Mouse (Mus musculus) embryonic fibroblast, embryonic 13.5 days (primary cell): ENCODE measurements at regions not wholly inside any gene's neighbourhood (a gene's known extent, or its start where the extent isn't known, plus 50 kb on each side); places are given as distances from the start of the nearest gene placed in this dataset.

Source experiments
- H3K27ac ChIP-seq: 2 replicates; pipeline ENCODE4 v1.5.1; 2012; ENCODE audit warnings: low read length, control low read depth, inconsistent platforms; ENCODE audit not compliant: insufficient read depth
- H3K4me1 ChIP-seq: 2 replicates; pipeline ENCODE4 v1.6.1; 2011; ENCODE audit warnings: low read length; ENCODE audit not compliant: control insufficient read depth, insufficient read depth
- H3K4me3 ChIP-seq: 2 replicates; pipeline ENCODE4 v1.5.1; 2011; ENCODE audit warnings: mild to moderate bottlenecking, control low read depth, low read length; ENCODE audit not compliant: insufficient read depth
- CTCF ChIP-seq: IDR thresholded peaks from 2 replicates; pipeline ENCODE4 v1.5.1; 2011; ENCODE audit warnings: mild to moderate bottlenecking, control low read depth, low read length, moderate library complexity, borderline replicate concordance; ENCODE audit not compliant: insufficient read depth
- POLR2A ChIP-seq: IDR thresholded peaks from 2 replicates; pipeline ENCODE4 v1.6.1; 2011; ENCODE audit warnings: low read depth, mild to moderate bottlenecking, control low read depth, low read length, moderate library complexity

- no peaks in the 10 kb centered on the region for H3K4me1 ChIP-seq
- no peak for TF ChIP-seq CTCF
- TF ChIP-seq POLR2A = no peak
- no peak overlapping the region for H3K27ac ChIP-seq
- no peak overlapping the region for H3K4me3 ChIP-seq
These were observed 295.7 kb upstream of the Slc24a5 start for GRCm38 (mm10) chr2:124772055-124772708.

GRCm38 (mm10) chr2:124775737-124776136 lies 292.2 kb upstream of the Slc24a5 start:
- no peak overlapping the region for H3K4me3 ChIP-seq
- no peaks in the 10 kb centered on the region for H3K4me1 ChIP-seq
- no peak overlapping the region for H3K27ac ChIP-seq
- TF ChIP-seq CTCF = no peak

GRCm38 (mm10) chr2:124792633-124793036 lies 275.3 kb upstream of the Slc24a5 start:
- TF ChIP-seq POLR2A (no peak), CTCF (no peak)
- Histone ChIP-seq H3K27ac (no peak overlapping the region), H3K4me3 (no peak overlapping the region), H3K4me1 (no peaks in the 10 kb centered on the region)

GRCm38 (mm10) chr2:124811709-124812108 lies 256.2 kb upstream of the Slc24a5 start:
- Histone ChIP-seq H3K27ac (no peak overlapping the region), H3K4me1 (no peaks in the 10 kb centered on the region), H3K4me3 (no peak overlapping the region)
- TF ChIP-seq POLR2A (no peak), CTCF (no peak)

- TF ChIP-seq CTCF (no peak), POLR2A (no peak)
- no peak overlapping the region for H3K27ac ChIP-seq
- no peaks in the 10 kb centered on the region for H3K4me1 ChIP-seq
- no peak overlapping the region for H3K4me3 ChIP-seq
These were observed 251.1 kb upstream of the Slc24a5 start for GRCm38 (mm10) chr2:124816814-124817213.

GRCm38 (mm10) chr2:124819846-124820245 lies 248.1 kb upstream of the Slc24a5 start:
- TF ChIP-seq CTCF = no peak
- TF ChIP-seq POLR2A = no peak
- Histone ChIP-seq H3K4me1 (no peaks in the 10 kb centered on the region), H3K4me3 (no peak overlapping the region), H3K27ac (no peak overlapping the region)

- no peak overlapping the region for H3K27ac ChIP-seq
- TF ChIP-seq POLR2A = no peak
- TF ChIP-seq CTCF = no peak
- no peaks in the 10 kb centered on the region for H3K4me1 ChIP-seq
- no peak overlapping the region for H3K4me3 ChIP-seq
These were observed 247.1 kb upstream of the Slc24a5 start for GRCm38 (mm10) chr2:124820821-124821220.

- TF ChIP-seq POLR2A = no peak
- no peak for TF ChIP-seq CTCF
- Histone ChIP-seq H3K4me3 (no peak overlapping the region), H3K27ac (no peak overlapping the region), H3K4me1 (no peaks in the 10 kb centered on the region)
These were observed 246.6 kb upstream of the Slc24a5 start for GRCm38 (mm10) chr2:124821366-124821765.

GRCm38 (mm10) chr2:124848812-124849211 lies 219.1 kb upstream of the Slc24a5 start:
- peaks cover 5% of the 10 kb centered on the region for H3K4me1 ChIP-seq
- H3K27ac ChIP-seq = 0 out of 2 replicates have a peak overlapping the region, but pooled peaks have one; percentile 4
- no peak overlapping the region for H3K4me3 ChIP-seq
- TF ChIP-seq POLR2A = no peak
- no peak for TF ChIP-seq CTCF

- H3K4me3 ChIP-seq = no peak overlapping the region
- TF ChIP-seq CTCF = no peak
- no peak for TF ChIP-seq POLR2A
- peaks cover 17% of the 10 kb centered on the region for H3K4me1 ChIP-seq
- 0 out of 2 replicates have a peak overlapping the region, but pooled peaks have one; percentile 7 for H3K27ac ChIP-seq
These were observed 209.4 kb upstream of the Slc24a5 start for GRCm38 (mm10) chr2:124858504-124858903.
